Mouse (Mus musculus): Measurements from ENCODE around the gene Ccl1. TPM values are rescaled to one million over a fixed set of nuclear protein-coding genes. Genes with fewer than 3 reads are reported as not detected.

The Ccl1 gene
- not detected in 2 replicates for polyA plus RNA-seq (2014; fragmentation: Nextera tagmentation; extraction: Ambion mirVana)

DNA sequence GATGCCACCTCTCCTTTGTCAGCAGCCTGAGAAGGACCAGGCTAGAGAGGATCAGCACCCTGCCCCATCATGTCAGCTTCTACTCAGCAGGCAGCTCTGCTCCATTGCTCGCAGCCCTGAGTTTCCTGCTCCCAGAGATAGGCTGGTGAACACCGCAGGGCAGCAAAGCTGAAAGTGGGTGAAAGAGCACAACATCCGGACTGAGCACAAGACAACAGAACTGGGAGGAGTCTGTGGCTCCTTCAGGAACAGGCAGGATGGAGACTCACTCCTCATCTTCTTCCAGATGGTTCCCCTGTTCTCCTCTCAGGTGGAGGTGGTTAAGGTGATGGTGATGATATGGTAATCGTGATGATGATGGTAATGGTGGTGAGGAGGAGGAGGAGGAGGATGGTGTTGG, at the start of gene Ccl1:
Gene Ccl1 (minus strand): TSS at position 101 of the 400 bp plus-strand sequence.
- Histone ChIP-seq H3K9me3 (replicated peaks; ENCODE audit: control insufficient read depth, low read length) (no peaks in the 10 kb centered on the region), H3K4me3 (ENCODE audit: low read depth, low read length) (no peak within 1 kb of the TSS), H3K4me2 (no peak within 1 kb of the TSS), H3K36me3 (ENCODE audit: control insufficient read depth, insufficient read depth, low read length) (no peaks in the 10 kb centered on the region), H3K27ac (ENCODE audit: low read depth, low read length) (no peak within 1 kb of the TSS), H3K4me1 (ENCODE audit: control insufficient read depth, insufficient read depth, low read length) (no peaks in the 10 kb centered on the region), H3K27me3 (ENCODE audit: control insufficient read depth, insufficient read depth, low read length) (no peaks in the 10 kb centered on the region), H3K9ac (ENCODE audit: low read depth, low read length) (no peak within 1 kb of the TSS)
- 67% methylated on average over 4 of the region's 4 CpGs for WGBS (ENCODE audit: insufficient replicate concordance)
- no peak for ATAC-seq (replicated peaks; ENCODE audit: insufficient number of reproducible peaks, low FRiP score, low TSS enrichment)

DNA sequence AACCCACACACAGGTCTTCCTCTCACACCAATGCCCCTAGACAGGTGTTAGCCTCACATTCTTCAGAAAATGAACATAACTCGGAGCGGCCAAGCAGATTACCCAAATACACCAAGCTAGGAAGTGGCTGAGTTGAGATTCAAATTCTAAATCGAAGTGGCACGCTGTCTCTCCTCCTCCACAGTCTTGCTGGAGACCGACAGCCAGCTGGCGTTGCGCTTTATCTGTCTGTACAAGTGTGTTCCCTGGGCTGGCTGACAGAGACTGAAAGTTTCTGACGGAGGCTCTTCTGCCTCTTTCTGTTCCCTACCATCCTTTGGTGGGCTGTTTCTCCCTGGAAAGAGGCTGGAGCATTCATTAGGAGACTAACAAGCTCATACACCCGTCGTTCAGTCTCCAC, 45.5 kb upstream of the Ccl1 start:
- no peak overlapping the region for H3K9ac ChIP-seq (ENCODE audit: low read depth, low read length)
- WGBS (ENCODE audit: insufficient replicate concordance), result 73% methylated on average over 10 of the region's 10 CpGs
- H3K9me3 ChIP-seq (replicated peaks; ENCODE audit: control insufficient read depth, low read length), result no peaks in the 10 kb centered on the region
- no peak overlapping the region for H3K4me3 ChIP-seq (ENCODE audit: low read depth, low read length)
- no peak for ATAC-seq (replicated peaks; ENCODE audit: insufficient number of reproducible peaks, low FRiP score, low TSS enrichment)
- no peaks in the 10 kb centered on the region for H3K4me1 ChIP-seq (ENCODE audit: control insufficient read depth, insufficient read depth, low read length)
- no peak overlapping the region for H3K27ac ChIP-seq (ENCODE audit: low read depth, low read length)
- no peaks in the 10 kb centered on the region for H3K36me3 ChIP-seq (ENCODE audit: control insufficient read depth, insufficient read depth, low read length)
- no peaks in the 10 kb centered on the region for H3K27me3 ChIP-seq (ENCODE audit: control insufficient read depth, insufficient read depth, low read length)
- H3K4me2 ChIP-seq, result no peak overlapping the region

DNA sequence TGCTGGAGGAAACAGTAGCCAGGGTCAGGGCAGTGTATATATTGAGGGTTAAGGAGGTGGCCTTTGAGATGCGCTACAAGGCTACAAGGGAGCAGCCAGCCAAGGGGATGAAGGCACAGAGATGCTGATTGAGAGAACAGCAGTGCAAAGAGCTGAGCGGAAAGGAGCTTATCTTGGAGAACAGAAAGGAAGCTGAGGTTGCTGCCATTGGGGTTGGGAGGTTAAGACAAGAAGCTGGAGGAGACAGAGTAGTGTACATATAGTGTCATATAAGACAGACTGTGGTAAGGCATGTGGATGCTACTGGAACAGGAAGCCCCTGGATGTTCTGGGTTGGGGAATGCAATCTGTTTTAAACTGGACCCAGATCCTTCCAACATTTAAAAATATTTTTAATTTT, 35.4 kb upstream of the Ccl1 start:
- Histone ChIP-seq H3K27ac (ENCODE audit: low read depth, low read length) (peak overlapping the region; percentile 67; the same call in 1 of the 2 replicates), H3K4me3 (ENCODE audit: low read depth, low read length) (no peak overlapping the region), H3K36me3 (ENCODE audit: control insufficient read depth, insufficient read depth, low read length) (no peaks in the 10 kb centered on the region), H3K4me2 (no peak overlapping the region), H3K9ac (ENCODE audit: low read depth, low read length) (no peak overlapping the region), H3K4me1 (ENCODE audit: control insufficient read depth, insufficient read depth, low read length) (0 out of 2 replicates have a peak, but pooled peaks cover 5% of the 10 kb centered on the region), H3K9me3 (replicated peaks; ENCODE audit: control insufficient read depth, low read length) (no peaks in the 10 kb centered on the region), H3K27me3 (ENCODE audit: control insufficient read depth, insufficient read depth, low read length) (no peaks in the 10 kb centered on the region)
- WGBS (ENCODE audit: insufficient replicate concordance), result 31% methylated on average over 2 of the region's 2 CpGs
- no peak for ATAC-seq (replicated peaks; ENCODE audit: insufficient number of reproducible peaks, low FRiP score, low TSS enrichment)

DNA sequence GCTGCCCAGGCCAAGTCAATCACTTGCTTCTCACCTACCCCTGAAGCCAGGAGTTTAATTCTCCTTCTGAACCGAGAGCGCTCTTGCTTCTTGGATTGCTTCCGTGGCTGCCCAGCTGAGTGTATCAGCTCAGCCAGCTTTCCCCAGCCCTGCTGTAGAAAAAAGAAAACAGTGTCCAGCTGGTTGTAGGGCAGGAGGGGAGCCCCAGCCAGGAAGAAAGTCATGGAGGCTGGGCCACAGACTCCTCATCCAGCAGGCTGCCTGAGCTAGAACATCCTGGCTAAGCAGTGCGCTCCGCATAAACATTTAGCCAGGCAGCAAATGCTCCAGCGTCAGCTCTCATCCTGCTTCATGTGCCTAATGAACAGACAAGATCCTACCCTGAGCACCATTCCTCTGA, 34.9 kb upstream of the Ccl1 start:
- no peaks in the 10 kb centered on the region for H3K27me3 ChIP-seq (ENCODE audit: control insufficient read depth, insufficient read depth, low read length)
- H3K9ac ChIP-seq (ENCODE audit: low read depth, low read length), result no peak overlapping the region
- no peak for ATAC-seq (replicated peaks; ENCODE audit: insufficient number of reproducible peaks, low FRiP score, low TSS enrichment)
- H3K9me3 ChIP-seq (replicated peaks; ENCODE audit: control insufficient read depth, low read length), result no peaks in the 10 kb centered on the region
- no peak overlapping the region for H3K4me3 ChIP-seq (ENCODE audit: low read depth, low read length)
- H3K27ac ChIP-seq (ENCODE audit: low read depth, low read length), result peak overlapping the region; percentile 67
- H3K36me3 ChIP-seq (ENCODE audit: control insufficient read depth, insufficient read depth, low read length), result no peaks in the 10 kb centered on the region
- 0 out of 2 replicates have a peak, but pooled peaks cover 5% of the 10 kb centered on the region for H3K4me1 ChIP-seq (ENCODE audit: control insufficient read depth, insufficient read depth, low read length)
- WGBS (ENCODE audit: insufficient replicate concordance), result 39% methylated on average over 6 of the region's 6 CpGs
- H3K4me2 ChIP-seq, result peak overlapping the region; percentile 20; the same call in 1 of the 2 replicates

DNA sequence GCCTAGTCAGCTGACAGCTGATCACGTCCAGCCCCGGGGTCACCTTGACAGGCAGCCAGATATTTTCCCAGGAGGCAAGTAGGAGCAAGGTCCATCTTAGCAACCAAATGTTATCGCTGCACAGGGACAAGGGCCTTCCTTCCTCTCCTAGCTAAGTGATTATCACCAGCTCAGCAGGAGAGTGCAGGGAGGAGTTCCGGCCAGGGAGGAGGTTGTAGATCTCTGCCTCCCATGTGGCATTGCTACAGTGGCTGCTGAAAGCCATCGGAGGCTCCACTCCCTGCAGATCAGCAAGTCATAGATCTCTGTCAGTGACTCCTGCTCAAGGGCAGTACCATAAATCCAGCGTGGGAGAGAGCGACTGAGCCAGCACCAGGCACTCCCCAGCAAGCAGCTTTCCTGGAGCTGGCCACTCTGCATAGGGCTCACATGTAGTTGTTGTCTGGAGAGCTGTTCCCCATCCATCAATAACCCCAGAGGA, 34.5 kb upstream of the Ccl1 start:
- no peaks in the 10 kb centered on the region for H3K27me3 ChIP-seq (ENCODE audit: control insufficient read depth, insufficient read depth, low read length)
- H3K27ac ChIP-seq (ENCODE audit: low read depth, low read length), result peak overlapping the region; percentile 67
- WGBS (ENCODE audit: insufficient replicate concordance), result 5% methylated on average over 7 of the region's 7 CpGs
- H3K4me1 ChIP-seq (ENCODE audit: control insufficient read depth, insufficient read depth, low read length), result 0 out of 2 replicates have a peak, but pooled peaks cover 5% of the 10 kb centered on the region
- H3K9me3 ChIP-seq (replicated peaks; ENCODE audit: control insufficient read depth, low read length), result no peaks in the 10 kb centered on the region
- H3K4me2 ChIP-seq, result peak overlapping the region; percentile 20; the same call in 1 of the 2 replicates
- H3K9ac ChIP-seq (ENCODE audit: low read depth, low read length), result no peak overlapping the region
- peak; percentile 63 for ATAC-seq (replicated peaks; ENCODE audit: insufficient number of reproducible peaks, low FRiP score, low TSS enrichment)
- H3K4me3 ChIP-seq (ENCODE audit: low read depth, low read length), result no peak overlapping the region
- H3K36me3 ChIP-seq (ENCODE audit: control insufficient read depth, insufficient read depth, low read length), result no peaks in the 10 kb centered on the region

DNA sequence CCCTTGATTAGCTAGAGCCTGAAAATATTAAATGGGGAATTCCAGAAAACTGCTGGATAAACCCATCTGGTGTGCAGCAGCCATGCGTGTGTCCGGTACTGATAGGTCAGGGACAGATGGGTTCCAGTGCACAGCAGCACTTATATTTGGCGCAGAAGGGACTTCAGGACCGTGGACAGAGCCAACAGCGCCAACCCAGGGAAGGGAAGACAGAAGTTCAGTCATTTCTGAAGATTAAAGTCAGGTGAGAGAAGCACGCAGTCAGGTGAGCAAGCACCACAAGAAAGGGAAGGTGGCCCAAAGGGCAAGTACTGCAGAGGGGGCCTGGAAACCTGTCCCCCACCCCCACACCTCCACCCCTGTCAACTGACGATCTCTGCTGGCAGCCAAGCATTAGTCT, 7.7 kb upstream of the Ccl1 start:
- Histone ChIP-seq H3K4me2 (no peak overlapping the region), H3K36me3 (ENCODE audit: control insufficient read depth, insufficient read depth, low read length) (no peaks in the 10 kb centered on the region), H3K27me3 (ENCODE audit: control insufficient read depth, insufficient read depth, low read length) (no peaks in the 10 kb centered on the region), H3K27ac (ENCODE audit: low read depth, low read length) (no peak overlapping the region), H3K9ac (ENCODE audit: low read depth, low read length) (no peak overlapping the region), H3K4me1 (ENCODE audit: control insufficient read depth, insufficient read depth, low read length) (no peaks in the 10 kb centered on the region), H3K9me3 (replicated peaks; ENCODE audit: control insufficient read depth, low read length) (no peaks in the 10 kb centered on the region), H3K4me3 (ENCODE audit: low read depth, low read length) (no peak overlapping the region)
- ATAC-seq (replicated peaks; ENCODE audit: insufficient number of reproducible peaks, low FRiP score, low TSS enrichment), result no peak
- WGBS (ENCODE audit: insufficient replicate concordance), result 42% methylated on average over 7 of the region's 7 CpGs

DNA sequence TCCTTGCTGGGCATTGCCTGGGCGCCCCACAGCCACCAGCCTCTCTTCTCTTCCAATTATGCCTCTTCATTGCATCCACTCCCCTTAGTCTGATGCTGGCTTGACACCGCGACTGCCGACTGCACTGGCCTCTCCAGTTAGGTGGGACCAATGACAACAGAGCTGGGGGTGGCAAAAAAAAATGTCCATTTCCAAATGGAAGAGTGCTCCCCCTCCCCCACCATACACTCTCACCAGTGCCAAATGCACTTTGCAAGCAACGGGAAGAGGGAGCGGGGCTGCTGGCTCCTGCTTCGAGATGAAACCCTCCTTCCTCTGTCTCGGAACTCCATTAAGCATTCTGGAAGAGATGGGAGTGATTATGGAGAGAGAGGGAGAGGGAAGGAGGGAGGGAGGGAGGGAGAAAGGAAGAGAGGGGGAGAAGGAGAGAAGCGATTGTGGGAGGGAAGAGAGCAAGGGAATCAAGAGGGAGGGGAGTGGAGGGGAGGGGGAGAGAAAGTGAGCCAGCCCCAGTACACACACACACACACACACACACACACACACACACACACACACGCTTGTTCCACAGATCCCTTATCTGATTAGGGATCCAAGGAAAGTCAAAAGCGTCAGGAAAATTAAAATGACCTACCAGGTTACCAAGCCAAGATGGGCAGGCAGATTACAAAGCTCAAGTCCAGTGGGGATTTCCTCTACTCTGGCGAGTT, 5.0 kb upstream of the Ccl1 start:
- Histone ChIP-seq H3K27me3 (ENCODE audit: control insufficient read depth, insufficient read depth, low read length) (no peaks in the 10 kb centered on the region), H3K9me3 (replicated peaks; ENCODE audit: control insufficient read depth, low read length) (no peaks in the 10 kb centered on the region), H3K9ac (ENCODE audit: low read depth, low read length) (no peak overlapping the region), H3K27ac (ENCODE audit: low read depth, low read length) (no peak overlapping the region), H3K36me3 (ENCODE audit: control insufficient read depth, insufficient read depth, low read length) (no peaks in the 10 kb centered on the region), H3K4me3 (ENCODE audit: low read depth, low read length) (no peak overlapping the region), H3K4me1 (ENCODE audit: control insufficient read depth, insufficient read depth, low read length) (no peaks in the 10 kb centered on the region), H3K4me2 (no peak overlapping the region)
- no peak for ATAC-seq (replicated peaks; ENCODE audit: insufficient number of reproducible peaks, low FRiP score, low TSS enrichment)
- 17% methylated on average over 12 of the region's 12 CpGs for WGBS (ENCODE audit: insufficient replicate concordance)

DNA sequence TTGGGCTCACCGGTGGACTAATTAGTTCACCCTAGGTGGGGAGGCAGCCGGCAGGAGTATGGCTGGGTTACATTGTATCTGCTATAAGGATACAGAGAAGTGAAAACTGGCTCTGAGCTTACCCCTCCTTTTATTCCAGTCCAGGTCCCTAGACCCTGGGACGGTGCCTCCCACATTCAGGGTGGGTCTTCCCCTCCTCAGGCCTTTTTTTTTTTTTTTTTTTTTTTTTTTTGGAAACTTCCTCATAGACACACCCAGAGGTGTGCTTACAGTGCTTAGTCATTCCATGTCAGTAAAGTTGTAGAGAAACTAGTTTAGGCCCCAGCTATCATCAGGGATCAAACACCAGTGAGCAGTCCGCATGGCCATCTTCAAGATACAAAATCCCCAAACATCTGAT, 7.6 kb downstream of the Ccl1 start:
- Histone ChIP-seq H3K4me3 (ENCODE audit: low read depth, low read length) (no peak overlapping the region), H3K4me2 (no peak overlapping the region), H3K9ac (ENCODE audit: low read depth, low read length) (no peak overlapping the region), H3K4me1 (ENCODE audit: control insufficient read depth, insufficient read depth, low read length) (no peaks in the 10 kb centered on the region), H3K27ac (ENCODE audit: low read depth, low read length) (no peak overlapping the region), H3K27me3 (ENCODE audit: control insufficient read depth, insufficient read depth, low read length) (no peaks in the 10 kb centered on the region), H3K9me3 (replicated peaks; ENCODE audit: control insufficient read depth, low read length) (no peaks in the 10 kb centered on the region), H3K36me3 (ENCODE audit: control insufficient read depth, insufficient read depth, low read length) (no peaks in the 10 kb centered on the region)
- 71% methylated on average over 4 of the region's 4 CpGs for WGBS (ENCODE audit: insufficient replicate concordance)
- no peak for ATAC-seq (replicated peaks; ENCODE audit: insufficient number of reproducible peaks, low FRiP score, low TSS enrichment)

DNA sequence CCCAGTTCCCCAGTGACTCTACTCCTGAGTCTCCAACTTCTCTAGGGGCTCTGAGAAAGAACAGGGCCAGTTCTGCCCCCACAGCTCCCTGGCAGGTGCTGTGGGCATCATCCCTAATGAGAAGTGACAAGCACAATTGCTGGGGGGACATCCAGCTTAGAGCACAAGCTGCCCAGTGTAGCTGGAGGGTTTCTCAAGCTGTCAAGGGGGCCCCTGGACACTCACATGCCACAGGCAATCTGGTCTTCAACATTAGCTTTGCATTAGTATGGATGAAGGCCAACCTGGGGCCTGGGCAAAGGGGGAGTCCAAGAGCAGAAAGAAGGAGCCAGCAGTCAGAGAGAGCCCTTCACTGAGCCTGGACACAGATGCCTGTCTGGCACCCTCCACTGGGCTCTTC, 14.6 kb downstream of the Ccl1 start:
- Histone ChIP-seq H3K9me3 (replicated peaks; ENCODE audit: control insufficient read depth, low read length) (no peaks in the 10 kb centered on the region), H3K27me3 (ENCODE audit: control insufficient read depth, insufficient read depth, low read length) (no peaks in the 10 kb centered on the region), H3K27ac (ENCODE audit: low read depth, low read length) (no peak overlapping the region), H3K4me3 (ENCODE audit: low read depth, low read length) (no peak overlapping the region), H3K36me3 (ENCODE audit: control insufficient read depth, insufficient read depth, low read length) (no peaks in the 10 kb centered on the region), H3K4me2 (no peak overlapping the region), H3K4me1 (ENCODE audit: control insufficient read depth, insufficient read depth, low read length) (no peaks in the 10 kb centered on the region), H3K9ac (ENCODE audit: low read depth, low read length) (no peak overlapping the region)
- ATAC-seq (replicated peaks; ENCODE audit: insufficient number of reproducible peaks, low FRiP score, low TSS enrichment), result no peak

All from heart, embryonic 11.5 days (tissue).